Mouse (Mus musculus): ENCODE data around the gene Sncb. TPM values are rescaled to one million over a fixed set of nuclear protein-coding genes. Genes with fewer than 3 reads are reported as not detected.

Gene Sncb
- 100 to 1,000 TPM; 739 to 802 TPM for total RNA-seq (2021)

- DNase-seq (ENCODE audit: extremely low spot score in 1 of 2, low spot score in 2 of 2) = peak; percentile 83 to 89
- intact Hi-C loops (cut with DNase I) = no loop called here
Measured at GRCm38 (mm10) chr13:54766192-54766768, at the start of gene Sncb. Sncb (minus strand) TSS chr13:54766595.

DNA sequence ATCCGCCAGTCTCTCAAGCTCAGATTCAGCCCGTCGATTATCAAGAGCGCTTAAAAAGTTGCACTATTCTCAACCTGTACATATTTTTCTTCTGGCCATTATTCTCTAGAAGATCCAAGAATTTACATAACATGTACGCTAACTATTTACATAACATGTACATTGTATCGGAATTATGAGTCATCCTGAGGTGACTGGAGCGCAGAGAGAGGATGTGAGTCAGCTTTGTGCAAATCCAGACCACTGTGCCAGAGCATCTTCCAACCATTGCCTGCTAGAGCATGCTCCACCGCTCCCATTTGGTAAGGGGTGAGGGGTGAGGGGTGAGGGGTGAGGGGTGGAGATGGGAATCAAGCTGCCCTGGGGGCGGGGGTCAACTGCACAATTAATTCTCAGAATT lies 47.0 kb upstream of the Sncb start:
- intact Hi-C loops (cut with DNase I) = no loop called here

DNA sequence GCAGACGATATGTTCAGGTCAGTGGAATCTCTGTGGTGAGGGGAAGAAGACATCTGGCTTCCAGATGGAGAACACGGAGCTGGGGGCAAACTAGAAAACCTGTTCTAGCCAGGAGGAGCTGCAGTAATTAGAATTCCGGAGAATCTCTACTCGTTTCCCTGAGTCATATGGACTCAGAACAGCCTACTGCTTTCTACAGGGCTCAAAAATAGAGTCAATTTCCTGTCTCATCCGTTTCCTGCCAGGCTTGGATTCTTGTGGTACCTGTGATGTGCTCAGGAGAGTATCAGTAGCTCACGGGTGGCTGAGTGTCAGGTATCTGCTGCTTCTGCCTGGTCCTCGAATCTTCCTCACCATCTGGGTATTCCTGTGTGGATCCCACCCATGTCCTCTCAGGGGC lies 45.1 kb upstream of the Sncb start:
- no peak for DNase-seq (ENCODE audit: extremely low spot score in 1 of 2, low spot score in 2 of 2)

More for the DNA sequence above, 47.0 kb upstream of the Sncb start:
- no peak for DNase-seq (ENCODE audit: extremely low spot score in 1 of 2, low spot score in 2 of 2)

DNA sequence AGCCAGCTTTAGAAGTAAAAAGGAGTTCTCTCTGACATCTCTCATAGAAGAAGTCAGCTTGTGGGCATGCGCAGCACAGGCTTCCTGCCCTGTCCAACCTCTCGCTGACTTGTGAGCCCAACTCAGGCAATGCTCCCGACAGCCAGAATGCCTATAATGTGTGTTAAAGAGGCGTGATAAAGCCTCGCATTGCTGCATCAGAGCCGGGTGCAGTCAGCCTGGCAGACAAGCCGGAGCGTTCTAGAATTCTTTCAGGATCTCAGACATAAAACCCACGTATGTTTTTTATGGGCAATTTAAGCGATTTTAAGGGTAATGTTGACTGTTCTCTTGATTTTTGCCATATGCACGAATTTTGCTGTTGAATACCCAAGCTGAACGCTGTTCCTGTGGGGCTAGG lies 41.7 kb upstream of the Sncb start:
- intact Hi-C loops (cut with DNase I) = loop anchor here (5.0 kb wide), 1 partner anchor 139 kb away; the partner anchor contains the start of gene Unc5a
- no peak for DNase-seq (ENCODE audit: extremely low spot score in 1 of 2, low spot score in 2 of 2)

More for the DNA sequence above, 45.1 kb upstream of the Sncb start:
- intact Hi-C loops (cut with DNase I) = no loop called here

DNA sequence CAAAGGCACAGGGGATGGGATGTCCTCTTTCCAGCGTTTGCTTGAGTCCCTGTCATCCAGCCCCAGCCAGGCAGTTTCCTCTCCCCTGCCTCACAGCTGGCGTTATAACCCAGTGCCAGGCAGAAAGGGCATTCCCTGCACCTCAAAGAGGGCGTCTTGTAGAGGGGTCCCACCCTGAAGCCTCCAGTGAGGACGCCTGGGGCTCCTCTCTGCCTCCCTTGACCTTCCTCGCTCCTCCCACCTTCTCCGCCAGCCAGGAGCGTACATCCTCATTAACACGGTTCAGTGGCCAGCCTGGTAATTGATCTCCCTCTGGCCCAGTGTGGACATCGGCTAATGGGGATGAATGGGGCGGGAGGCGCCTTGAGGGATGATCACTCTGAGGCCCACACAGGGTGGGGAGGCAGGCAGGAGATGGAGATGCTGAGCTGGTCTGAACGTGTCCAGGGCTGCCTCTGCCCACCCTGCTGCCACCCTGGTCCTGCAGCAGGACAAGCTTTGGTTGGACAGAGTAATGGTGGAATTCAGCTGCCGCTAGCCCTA lies 40.1 kb upstream of the Sncb start:
- intact Hi-C loops (cut with DNase I) = loop anchor here (5.0 kb wide), 1 partner anchor 141 kb away; the partner anchor contains the start of gene Unc5a
- no peak for DNase-seq (ENCODE audit: extremely low spot score in 1 of 2, low spot score in 2 of 2)

- peak; percentile 41 to 54 for DNase-seq (ENCODE audit: extremely low spot score in 1 of 2, low spot score in 2 of 2)
- intact Hi-C loops (cut with DNase I) = loop anchor here (5.0 kb wide), 1 partner anchor 142 kb away; the partner anchor contains the start of gene Unc5a
Measured at GRCm38 (mm10) chr13:54805134-54805838, 38.9 kb upstream of the Sncb start.

- no peak for DNase-seq (ENCODE audit: extremely low spot score in 1 of 2, low spot score in 2 of 2)
- intact Hi-C loops (cut with DNase I) = no loop called here
Measured at GRCm38 (mm10) chr13:54803010-54803409, 36.6 kb upstream of the Sncb start.

- intact Hi-C loops (cut with DNase I) = no loop called here
- no peak for DNase-seq (ENCODE audit: extremely low spot score in 1 of 2, low spot score in 2 of 2)
Measured at GRCm38 (mm10) chr13:54800206-54800605, 33.8 kb upstream of the Sncb start.

DNA sequence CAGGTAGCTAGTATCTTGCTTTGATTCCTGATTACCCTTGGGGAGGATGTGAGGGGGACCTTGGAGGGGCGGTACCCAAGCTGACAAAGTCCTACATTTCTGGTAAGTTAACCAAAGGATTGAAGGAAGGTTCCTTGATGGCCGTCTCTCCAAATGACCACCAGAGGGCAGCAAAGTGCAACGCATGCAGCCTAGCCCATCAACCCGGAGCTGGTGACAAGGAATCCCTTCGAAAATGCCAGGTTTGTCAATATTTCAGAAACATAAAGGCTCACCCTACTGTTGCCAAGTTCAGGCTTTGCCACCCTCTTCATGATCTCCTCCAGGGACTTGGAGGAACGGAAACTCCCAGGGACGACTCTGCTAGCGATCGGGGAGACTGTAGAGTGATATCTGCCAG lies 33.3 kb upstream of the Sncb start:
- peak; percentile 75 to 83 for DNase-seq (ENCODE audit: extremely low spot score in 1 of 2, low spot score in 2 of 2)
- intact Hi-C loops (cut with DNase I) = loop anchor here (2.0 to 5.0 kb wide), 3 partner anchors 82 to 378 kb away; no protein-coding TSS in a partner anchor

GRCm38 (mm10) chr13:54798740-54799139 lies 32.3 kb upstream of the Sncb start:
- intact Hi-C loops (cut with DNase I) = loop anchor here (2.0 to 5.0 kb wide), 3 partner anchors 81 to 379 kb away; no protein-coding TSS in a partner anchor
- DNase-seq (ENCODE audit: extremely low spot score in 1 of 2, low spot score in 2 of 2) = peak in 1 of 2 experiments; percentile 65

GRCm38 (mm10) chr13:54797861-54798643 lies 31.7 kb upstream of the Sncb start:
- DNase-seq (ENCODE audit: extremely low spot score in 1 of 2, low spot score in 2 of 2) = peak in 1 of 2 experiments; percentile 59
- intact Hi-C loops (cut with DNase I) = loop anchor here (2.0 to 5.0 kb wide), 3 partner anchors 81 to 379 kb away; no protein-coding TSS in a partner anchor

- DNase-seq (ENCODE audit: extremely low spot score in 1 of 2, low spot score in 2 of 2) = peak in 1 of 2 experiments; percentile 49
- intact Hi-C loops (cut with DNase I) = loop anchor here (5.0 kb wide), 2 partner anchors 80 to 380 kb away; no protein-coding TSS in a partner anchor
Measured at GRCm38 (mm10) chr13:54797356-54797755, 31.0 kb upstream of the Sncb start.

GRCm38 (mm10) chr13:54794843-54795242 lies 28.4 kb upstream of the Sncb start:
- intact Hi-C loops (cut with DNase I) = loop anchor here (5.0 kb wide), 2 partner anchors 78 to 382 kb away; no protein-coding TSS in a partner anchor
- DNase-seq (ENCODE audit: extremely low spot score in 1 of 2, low spot score in 2 of 2) = no peak

DNA sequence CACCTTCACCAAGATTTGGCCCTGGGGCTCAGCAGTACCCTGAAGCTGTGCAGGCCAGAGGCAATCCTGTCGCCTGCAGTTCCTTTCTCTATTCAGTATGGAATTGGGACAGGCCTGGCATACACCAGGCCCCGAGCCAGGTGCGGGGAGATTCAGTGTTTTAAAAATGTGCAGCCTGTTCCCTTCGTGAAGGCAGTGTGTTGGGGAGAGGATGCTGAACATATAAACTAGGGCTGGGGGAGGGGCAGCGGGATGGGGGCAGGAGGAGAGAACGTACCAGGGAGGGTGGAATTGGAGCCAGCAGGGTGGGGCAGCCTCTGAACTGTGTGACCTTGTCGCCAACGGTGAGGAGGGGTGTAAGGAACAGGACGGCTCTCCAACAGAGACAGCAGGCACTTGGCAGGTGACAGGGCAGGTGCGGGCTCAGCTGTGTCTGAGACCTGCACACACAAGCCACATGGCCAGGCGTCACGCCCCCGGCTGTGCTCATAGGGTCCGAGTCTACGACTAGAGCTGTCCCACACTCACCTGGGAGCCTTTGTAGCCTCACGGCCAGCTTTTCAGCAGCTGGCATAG lies 27.7 kb upstream of the Sncb start:
- intact Hi-C loops (cut with DNase I) = no loop called here
- peak in 1 of 2 experiments; percentile 64 for DNase-seq (ENCODE audit: extremely low spot score in 1 of 2, low spot score in 2 of 2)

DNA sequence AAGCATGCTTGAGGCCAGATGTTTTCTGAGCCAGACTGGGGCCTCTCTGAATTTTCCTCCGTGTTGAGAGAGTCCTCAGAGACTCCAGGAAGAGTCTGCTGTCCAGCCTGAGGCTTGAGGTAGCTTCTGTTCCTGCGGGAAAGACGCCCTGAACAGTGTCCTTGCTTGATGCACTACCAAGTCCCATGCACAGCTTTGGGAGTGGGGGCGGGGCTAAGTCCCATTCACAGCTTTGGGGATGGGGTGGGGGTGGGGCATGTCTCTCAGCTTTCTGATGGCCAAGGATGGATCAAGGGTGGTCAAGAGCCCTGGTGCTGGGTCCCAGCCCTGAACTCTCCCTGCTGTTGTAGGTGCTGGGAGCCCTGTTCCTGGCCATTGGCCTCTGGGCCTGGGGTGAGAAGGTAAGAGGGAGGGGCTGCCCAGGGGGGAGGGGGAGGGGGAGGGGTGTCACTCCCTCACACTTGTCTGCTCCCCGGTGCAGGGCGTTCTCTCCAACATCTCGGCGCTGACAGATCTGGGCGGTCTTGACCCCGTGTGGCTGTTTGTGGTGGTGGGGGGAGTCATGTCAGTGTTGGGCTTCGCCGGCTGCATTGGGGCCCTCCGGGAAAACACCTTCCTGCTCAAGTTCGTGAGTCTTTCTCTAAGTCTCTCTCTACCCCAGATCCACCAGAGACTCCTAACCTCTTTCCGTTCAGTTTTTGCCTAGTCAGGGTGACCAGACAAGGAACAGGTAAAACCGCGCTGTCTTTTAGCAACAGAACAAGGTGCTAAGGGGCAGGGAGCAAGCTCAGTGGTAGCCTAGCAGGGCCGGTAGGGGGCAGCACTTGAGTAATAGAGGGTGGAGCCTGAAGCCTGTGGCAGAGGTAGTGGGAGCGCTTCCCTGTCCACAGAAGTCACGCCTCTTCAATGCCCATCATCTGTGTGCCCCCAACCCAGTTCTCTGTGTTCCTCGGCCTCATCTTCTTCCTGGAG lies 26.1 kb upstream of the Sncb start:
- no peak for DNase-seq (ENCODE audit: extremely low spot score in 1 of 2, low spot score in 2 of 2)
- intact Hi-C loops (cut with DNase I) = no loop called here

DNA sequence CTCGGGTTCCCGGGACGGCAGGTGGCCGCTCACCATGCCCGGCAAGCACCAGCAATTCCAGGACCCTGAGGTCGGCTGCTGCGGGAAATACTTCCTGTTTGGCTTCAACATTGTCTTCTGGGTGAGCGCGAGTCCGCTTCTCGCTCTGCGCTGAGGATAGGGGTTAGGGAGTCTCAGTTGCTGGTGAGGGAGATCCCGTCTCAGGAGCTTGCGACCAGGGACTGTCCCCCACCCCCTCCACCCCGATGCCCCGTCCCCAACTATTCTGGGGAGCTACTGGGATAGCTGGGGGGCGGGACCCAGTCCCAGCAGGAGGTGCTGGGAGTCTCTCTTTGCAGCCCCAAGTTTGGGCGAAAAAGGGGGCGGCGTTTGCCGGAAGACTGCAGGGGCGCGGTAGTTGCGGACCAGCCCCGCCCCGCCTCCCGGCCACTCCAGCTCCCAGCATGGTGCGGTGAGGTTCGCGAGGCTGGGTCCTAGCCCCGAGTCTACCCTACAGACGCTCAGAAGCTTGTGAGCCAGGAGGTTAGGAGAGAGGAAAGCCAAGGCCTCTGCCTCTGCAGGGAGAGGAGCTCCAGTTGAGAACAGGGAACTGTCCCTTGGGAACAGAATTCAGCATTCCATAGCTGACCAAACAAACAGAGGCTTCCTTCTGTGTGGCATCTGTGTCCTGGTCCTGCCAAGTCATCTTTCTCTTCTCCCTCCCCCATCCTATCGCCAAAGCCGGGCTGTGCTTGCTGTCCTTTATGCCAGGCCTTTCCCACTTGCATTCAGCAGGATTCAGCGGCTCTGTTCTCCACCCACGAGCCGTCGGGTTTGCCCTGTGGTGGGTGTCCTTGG lies 23.4 kb upstream of the Sncb start:
- peak in 1 of 2 experiments; percentile 88 for DNase-seq (ENCODE audit: extremely low spot score in 1 of 2, low spot score in 2 of 2)
- intact Hi-C loops (cut with DNase I) = no loop called here

All from left cerebral cortex, postnatal 10 days (tissue).